Mouse (Mus musculus): ENCODE measurements at regions not wholly inside any gene's neighbourhood (a gene's known extent, or its start where the extent isn't known, plus 50 kb on each side); places are given as distances from the start of the nearest gene placed in this dataset.
A peak's percentile ranks its signal among the peaks of the same experiment; 100 is the strongest.

DNA sequence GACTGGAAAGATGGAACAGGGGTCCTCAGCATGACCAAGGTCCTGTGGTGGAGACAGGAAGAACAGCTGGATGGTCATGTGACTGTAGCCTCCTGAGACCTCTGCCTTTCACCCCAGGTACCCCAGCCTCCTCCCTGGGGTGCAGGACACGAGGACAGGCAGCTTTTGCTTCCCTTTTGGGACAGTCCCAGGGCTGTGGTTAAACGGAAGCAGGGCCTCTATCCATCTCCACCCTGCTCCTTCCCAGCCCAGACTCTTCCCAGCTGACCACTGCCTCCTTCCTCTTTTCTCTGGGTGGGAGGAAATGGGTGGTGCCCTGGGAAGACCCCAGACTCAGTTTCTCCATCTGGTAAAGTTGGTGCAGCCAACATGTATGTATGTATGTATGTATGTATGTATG, 62.0 kb upstream of the Tmem189 start:
- no peaks in the 10 kb centered on the region for H3K27me3 ChIP-seq (ENCODE audit: control insufficient read depth, insufficient read depth, low read depth, low read length)
- no peak overlapping the region for H3K4me2 ChIP-seq (ENCODE audit: low read length)
- WGBS, result 80% methylated on average over 2 of the region's 2 CpGs
- H3K9ac ChIP-seq (ENCODE audit: low read depth, low read length), result no peak overlapping the region
- H3K4me1 ChIP-seq (ENCODE audit: control insufficient read depth, insufficient read depth, low read length), result peaks cover 3% of the 10 kb centered on the region; the same call in 1 of the 2 replicates
- H3K36me3 ChIP-seq (ENCODE audit: control insufficient read depth, insufficient read depth, low read length), result no peaks in the 10 kb centered on the region
- ATAC-seq, result no peak
- no peaks in the 10 kb centered on the region for H3K9me3 ChIP-seq (replicated peaks; ENCODE audit: control insufficient read depth, low read length, poor library complexity, severe bottlenecking)
- no peak overlapping the region for H3K27ac ChIP-seq (ENCODE audit: low read length)
- no peak overlapping the region for H3K4me3 ChIP-seq (ENCODE audit: low read depth, low read length)

DNA sequence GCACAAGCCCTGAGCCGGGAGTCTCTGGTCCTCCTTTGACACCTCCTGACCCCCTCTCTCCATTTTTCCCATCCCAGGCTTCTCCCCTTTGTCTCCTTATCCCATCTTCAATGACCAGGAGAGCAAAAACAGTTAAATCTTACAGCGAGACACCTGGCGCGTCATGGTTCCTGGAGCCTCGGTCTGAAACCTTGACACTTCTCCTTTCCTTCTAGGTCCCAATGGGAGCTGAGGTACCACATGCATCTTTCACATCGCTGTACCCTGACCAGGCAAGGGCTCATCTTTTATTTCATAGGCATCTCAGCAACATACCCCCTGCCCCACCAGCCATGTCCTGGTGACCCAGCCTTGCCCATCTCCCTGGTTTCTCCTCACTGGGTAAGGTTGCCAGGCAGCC, 58.7 kb upstream of the Tmem189 start:
- Histone ChIP-seq H3K9ac (ENCODE audit: low read depth, low read length) (no peak overlapping the region), H3K36me3 (ENCODE audit: control insufficient read depth, insufficient read depth, low read length) (no peaks in the 10 kb centered on the region), H3K4me1 (ENCODE audit: control insufficient read depth, insufficient read depth, low read length) (peaks cover 2% of the 10 kb centered on the region; the same call in 1 of the 2 replicates), H3K27me3 (ENCODE audit: control insufficient read depth, insufficient read depth, low read depth, low read length) (no peaks in the 10 kb centered on the region), H3K9me3 (replicated peaks; ENCODE audit: control insufficient read depth, low read length, poor library complexity, severe bottlenecking) (no peaks in the 10 kb centered on the region), H3K27ac (ENCODE audit: low read length) (no peak overlapping the region), H3K4me2 (ENCODE audit: low read length) (no peak overlapping the region), H3K4me3 (ENCODE audit: low read depth, low read length) (no peak overlapping the region)
- ATAC-seq, result no peak
- WGBS, result 95% methylated on average over 6 of the region's 6 CpGs

DNA sequence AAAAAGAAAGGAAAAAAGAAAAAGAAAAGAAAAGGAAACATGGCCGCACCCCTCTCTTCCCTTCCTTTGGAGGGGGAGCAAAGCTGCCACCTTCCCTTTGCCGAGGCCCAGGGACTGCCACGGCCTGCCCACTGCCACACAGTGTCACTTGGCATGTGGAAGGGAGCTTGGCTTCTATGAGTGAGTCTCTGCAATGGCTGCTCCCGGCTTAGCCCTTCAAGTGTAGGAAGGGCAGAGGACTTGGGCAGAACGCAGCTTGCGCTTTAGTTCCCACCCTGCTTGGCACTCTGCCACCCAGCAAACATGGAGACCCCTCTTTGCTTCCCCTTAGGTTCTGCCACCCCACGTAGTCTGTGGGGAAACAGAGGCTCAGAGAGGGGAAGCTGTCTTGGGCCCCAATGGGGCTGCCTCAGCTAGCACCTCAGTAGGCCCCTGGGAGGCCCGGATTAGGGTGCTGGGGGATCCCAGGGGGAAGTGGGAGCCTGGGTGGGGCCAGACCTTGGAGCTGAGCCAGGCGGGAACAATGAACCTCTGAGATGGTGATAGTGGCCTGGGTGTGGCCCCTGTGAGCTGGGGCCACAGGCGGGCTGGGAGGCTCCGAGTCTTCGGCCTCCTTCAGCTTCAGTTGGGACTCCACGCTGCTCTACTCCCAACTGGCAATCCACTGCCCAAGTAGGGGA, 57.7 kb upstream of the Tmem189 start:
- Histone ChIP-seq H3K9me3 (replicated peaks; ENCODE audit: control insufficient read depth, low read length, poor library complexity, severe bottlenecking) (no peaks in the 10 kb centered on the region), H3K27me3 (ENCODE audit: control insufficient read depth, insufficient read depth, low read depth, low read length) (no peaks in the 10 kb centered on the region), H3K27ac (ENCODE audit: low read length) (no peak overlapping the region; the same call in 1 of the 2 replicates), H3K36me3 (ENCODE audit: control insufficient read depth, insufficient read depth, low read length) (no peaks in the 10 kb centered on the region), H3K4me1 (ENCODE audit: control insufficient read depth, insufficient read depth, low read length) (no peaks in the 10 kb centered on the region; the same call in 1 of the 2 replicates), H3K4me2 (ENCODE audit: low read length) (no peak overlapping the region), H3K4me3 (ENCODE audit: low read depth, low read length) (no peak overlapping the region), H3K9ac (ENCODE audit: low read depth, low read length) (peak overlapping the region; percentile 16; the same call in 1 of the 2 replicates)
- WGBS, result 60% methylated on average over 13 of the region's 13 CpGs
- no peak for ATAC-seq

DNA sequence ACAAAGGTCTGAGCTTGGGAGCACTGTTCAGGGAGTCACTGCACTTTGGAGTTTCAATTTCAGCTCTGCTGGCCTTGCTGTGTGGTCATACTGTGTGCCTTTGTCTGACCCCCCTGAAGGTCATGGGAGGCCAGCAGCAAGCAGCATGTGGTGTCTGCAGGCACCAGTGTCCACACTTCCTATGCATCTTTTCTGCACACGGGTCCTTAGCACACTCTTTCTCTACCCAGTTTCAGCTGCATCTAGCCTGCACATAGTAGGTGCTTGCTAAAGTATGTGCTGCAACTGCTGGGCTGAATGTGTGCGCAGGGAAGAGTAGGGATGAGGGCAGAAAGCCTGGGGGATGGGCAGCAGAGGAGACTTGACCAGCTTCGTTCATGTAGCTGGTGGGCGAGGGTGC, 56.7 kb upstream of the Tmem189 start:
- Histone ChIP-seq H3K4me2 (ENCODE audit: low read length) (no peak overlapping the region), H3K36me3 (ENCODE audit: control insufficient read depth, insufficient read depth, low read length) (no peaks in the 10 kb centered on the region), H3K27me3 (ENCODE audit: control insufficient read depth, insufficient read depth, low read depth, low read length) (no peaks in the 10 kb centered on the region), H3K4me3 (ENCODE audit: low read depth, low read length) (no peak overlapping the region), H3K9me3 (replicated peaks; ENCODE audit: control insufficient read depth, low read length, poor library complexity, severe bottlenecking) (no peaks in the 10 kb centered on the region), H3K27ac (ENCODE audit: low read length) (no peak overlapping the region), H3K9ac (ENCODE audit: low read depth, low read length) (no peak overlapping the region), H3K4me1 (ENCODE audit: control insufficient read depth, insufficient read depth, low read length) (no peaks in the 10 kb centered on the region; the same call in 1 of the 2 replicates)
- ATAC-seq, result no peak
- WGBS, result 82% methylated on average over 4 of the region's 4 CpGs

DNA sequence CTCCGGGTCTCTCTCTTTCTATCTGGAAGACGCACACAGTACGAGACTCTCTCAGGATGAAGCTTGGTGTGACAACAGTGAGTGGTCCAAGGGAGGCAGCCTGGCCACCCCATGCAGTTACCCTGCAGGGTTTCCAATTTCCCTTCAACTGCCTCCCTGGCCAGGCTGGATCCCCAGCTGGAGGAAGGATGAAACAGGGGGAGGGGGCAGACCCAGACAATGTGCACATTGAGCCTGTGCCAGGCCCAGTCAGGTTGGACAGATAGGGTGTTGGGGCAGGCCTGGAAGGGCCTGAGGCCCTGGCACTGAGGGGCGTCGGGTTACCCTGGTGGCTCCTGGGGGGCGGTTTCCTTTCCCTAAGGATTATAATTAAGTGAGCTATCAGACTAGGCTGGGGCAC, 55.8 kb upstream of the Tmem189 start:
- 67% methylated on average over 6 of the region's 6 CpGs for WGBS

DNA sequence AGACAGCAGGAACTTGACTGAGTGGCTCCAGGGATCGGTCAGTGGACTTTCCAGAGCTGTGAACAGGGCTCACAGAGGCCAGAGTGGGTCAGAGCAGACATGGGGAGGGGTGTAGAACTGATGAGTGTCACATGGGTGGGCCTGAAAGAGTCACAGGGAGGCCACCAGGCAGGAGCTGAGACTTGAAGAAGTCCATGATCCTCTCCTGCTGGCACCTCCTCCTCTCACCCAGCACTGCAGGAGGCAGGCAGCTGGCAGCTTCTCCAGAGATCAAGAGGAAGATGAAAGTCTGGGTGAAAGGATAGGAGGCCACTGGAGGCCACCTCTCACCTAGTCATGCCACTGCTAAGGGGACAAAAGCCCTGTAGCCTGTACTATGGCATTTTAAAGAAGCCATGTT, 54.5 kb upstream of the Tmem189 start:
- no peaks in the 10 kb centered on the region; the same call in 1 of the 2 replicates for H3K4me1 ChIP-seq (ENCODE audit: control insufficient read depth, insufficient read depth, low read length)
- no peak overlapping the region for H3K27ac ChIP-seq (ENCODE audit: low read length)
- H3K4me3 ChIP-seq (ENCODE audit: low read depth, low read length), result no peak overlapping the region
- WGBS, result 75% methylated on average over 1 of the region's 1 CpGs
- ATAC-seq, result no peak
- H3K9me3 ChIP-seq (replicated peaks; ENCODE audit: control insufficient read depth, low read length, poor library complexity, severe bottlenecking), result no peaks in the 10 kb centered on the region
- no peak overlapping the region for H3K4me2 ChIP-seq (ENCODE audit: low read length)
- no peak overlapping the region for H3K9ac ChIP-seq (ENCODE audit: low read depth, low read length)
- no peaks in the 10 kb centered on the region for H3K27me3 ChIP-seq (ENCODE audit: control insufficient read depth, insufficient read depth, low read depth, low read length)
- H3K36me3 ChIP-seq (ENCODE audit: control insufficient read depth, insufficient read depth, low read length), result no peaks in the 10 kb centered on the region

More for the DNA sequence above, 55.8 kb upstream of the Tmem189 start:
- H3K9me3 ChIP-seq (replicated peaks; ENCODE audit: control insufficient read depth, low read length, poor library complexity, severe bottlenecking), result no peaks in the 10 kb centered on the region
- 0 out of 2 replicates have a peak, but pooled peaks have one; percentile 25 for ATAC-seq
- H3K4me2 ChIP-seq (ENCODE audit: low read length), result no peak overlapping the region
- H3K9ac ChIP-seq (ENCODE audit: low read depth, low read length), result no peak overlapping the region
- no peaks in the 10 kb centered on the region for H3K36me3 ChIP-seq (ENCODE audit: control insufficient read depth, insufficient read depth, low read length)
- no peaks in the 10 kb centered on the region; the same call in 1 of the 2 replicates for H3K4me1 ChIP-seq (ENCODE audit: control insufficient read depth, insufficient read depth, low read length)
- H3K4me3 ChIP-seq (ENCODE audit: low read depth, low read length), result no peak overlapping the region
- H3K27me3 ChIP-seq (ENCODE audit: control insufficient read depth, insufficient read depth, low read depth, low read length), result no peaks in the 10 kb centered on the region
- no peak overlapping the region for H3K27ac ChIP-seq (ENCODE audit: low read length)

GRCm38 (mm10) chr2:167742479-167742878, 52.9 kb upstream of the Tmem189 start:
- no peak for ATAC-seq
- 70% methylated on average over 6 of the region's 6 CpGs for WGBS

GRCm38 (mm10) chr2:167740516-167741189, 51.0 kb upstream of the Tmem189 start:
- Histone ChIP-seq H3K27ac (ENCODE audit: low read length) (no peak overlapping the region), H3K4me3 (ENCODE audit: low read depth, low read length) (no peak overlapping the region), H3K36me3 (ENCODE audit: control insufficient read depth, insufficient read depth, low read length) (no peaks in the 10 kb centered on the region), H3K4me1 (ENCODE audit: control insufficient read depth, insufficient read depth, low read length) (no peaks in the 10 kb centered on the region; the same call in 1 of the 2 replicates), H3K4me2 (ENCODE audit: low read length) (no peak overlapping the region), H3K9ac (ENCODE audit: low read depth, low read length) (no peak overlapping the region), H3K9me3 (replicated peaks; ENCODE audit: control insufficient read depth, low read length, poor library complexity, severe bottlenecking) (no peaks in the 10 kb centered on the region), H3K27me3 (ENCODE audit: control insufficient read depth, insufficient read depth, low read depth, low read length) (no peaks in the 10 kb centered on the region)
- 53% methylated on average over 6 of the region's 6 CpGs for WGBS
- no peak for ATAC-seq

More at GRCm38 (mm10) chr2:167742479-167742878, 52.9 kb upstream of the Tmem189 start:
- H3K4me2 ChIP-seq (ENCODE audit: low read length), result no peak overlapping the region
- H3K9ac ChIP-seq (ENCODE audit: low read depth, low read length), result no peak overlapping the region
- H3K27ac ChIP-seq (ENCODE audit: low read length), result no peak overlapping the region
- no peaks in the 10 kb centered on the region; the same call in 1 of the 2 replicates for H3K4me1 ChIP-seq (ENCODE audit: control insufficient read depth, insufficient read depth, low read length)
- no peak overlapping the region for H3K4me3 ChIP-seq (ENCODE audit: low read depth, low read length)
- H3K27me3 ChIP-seq (ENCODE audit: control insufficient read depth, insufficient read depth, low read depth, low read length), result no peaks in the 10 kb centered on the region
- H3K36me3 ChIP-seq (ENCODE audit: control insufficient read depth, insufficient read depth, low read length), result no peaks in the 10 kb centered on the region
- H3K9me3 ChIP-seq (replicated peaks; ENCODE audit: control insufficient read depth, low read length, poor library complexity, severe bottlenecking), result no peaks in the 10 kb centered on the region

Data from midbrain, embryonic 16.5 days (tissue).